Mouse (Mus musculus) E14TG2a.4 (cell line): ENCODE results near the gene Mterf1b.

Experiments
- CTCF ChIP-seq: conservative IDR thresholded peaks from 2 replicates; pipeline ENCODE4 v1.5.1; 2014; ENCODE audit warnings: low read length
- NANOG ChIP-seq: IDR thresholded peaks from 2 replicates; pipeline ENCODE4 v1.6.1; 2014; ENCODE audit warnings: borderline replicate concordance, low read length, mixed read lengths
- POU5F1 ChIP-seq: IDR thresholded peaks from 2 replicates; pipeline ENCODE4 v1.6.1; 2014; ENCODE audit warnings: low read length, borderline replicate concordance

DNA sequence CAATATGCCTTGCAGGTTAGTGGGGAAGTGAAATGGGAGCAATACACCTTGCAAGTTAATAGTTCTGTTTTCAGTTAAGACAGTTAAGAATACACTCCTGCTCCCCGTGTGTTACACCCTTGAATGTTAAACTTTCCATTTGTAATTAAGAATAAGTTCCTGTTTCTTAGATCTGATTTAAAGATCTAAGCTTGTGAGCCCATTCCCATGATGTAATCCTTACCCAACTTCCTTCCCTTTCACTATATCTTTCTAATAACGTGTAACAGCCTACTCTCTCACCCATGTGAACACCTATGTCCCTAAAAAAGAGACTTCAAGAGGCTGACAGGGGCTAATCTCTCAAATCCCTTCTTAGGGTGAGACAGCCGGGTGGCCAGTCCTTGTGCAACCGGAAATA lies 5.4 kb upstream of the Mterf1b start:
- TF ChIP-seq CTCF: no peak
- TF ChIP-seq POU5F1: no peak
- no peak for TF ChIP-seq NANOG
